10 mouse cellular contexts compared by ENCODE assay signal in the genomic region with DNA sequence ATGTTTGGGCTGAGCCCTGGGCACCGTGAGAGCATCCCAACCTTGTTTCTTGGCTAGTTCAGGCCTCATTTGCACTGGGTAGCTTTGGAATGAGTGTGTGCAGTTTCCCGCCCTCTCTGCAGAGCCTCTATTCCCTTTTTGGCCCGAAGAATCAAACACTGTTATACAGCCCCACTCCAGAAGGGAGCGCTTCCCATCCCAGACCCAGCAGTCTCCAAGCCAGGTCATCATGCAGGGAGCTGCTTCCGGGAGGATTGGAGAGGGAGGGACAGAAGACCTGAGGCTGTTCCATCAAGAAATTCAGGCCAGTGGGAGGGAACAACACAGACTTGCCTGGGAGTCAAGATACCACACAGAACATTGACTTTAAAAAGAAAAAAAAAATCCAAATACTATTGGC. TPM values are rescaled to one million over a fixed set of nuclear protein-coding genes. Genes with fewer than 3 reads are reported as not detected.
A peak's percentile ranks its signal among the peaks of the same experiment; 100 is the strongest.
DNase-seq lines count a peak whose midpoint lies in the region; ATAC-seq lines count a peak whose summit lies in the region.
"Had no signal": no experiment of that assay in that cellular context is flagged by ENCODE, and none has a peak within 500 bp of the region (broad histone marks: within the 10 kb centered on the region; RNA-seq: fewer than 3 reads in every experiment).

No protein-coding gene starts in this region.

- no peak overlapping the region for H3K27ac ChIP-seq in hindbrain, embryonic 15.5 days (replicated peaks)
- H3K27ac ChIP-seq: limb, embryonic 12.5 days had no signal

- H3K9me3 ChIP-seq in hindbrain, embryonic 15.5 days: no peaks in the 10 kb centered on the region

- DNase-seq in heart, postnatal 4 days: peak; percentile 8
- DNase-seq in heart, postnatal 10 days: no peak
- peak; percentile 42 for DNase-seq in NIH3T3 (ENCODE audit: low read depth)
- DNase-seq in brain, adult 2 months (ENCODE audit: low read depth, low spot score): peak; percentile 94
- DNase-seq in thymus, postnatal 0 days (ENCODE audit: low spot score): no peak
- no peak for DNase-seq in thymus, adult 18-20 months
- DNase-seq: kidney, postnatal 14 days; lung, postnatal 4 days had no signal

- peaks cover 5% of the 10 kb centered on the region; the same call in 1 of the 2 replicates for H3K36me3 ChIP-seq in hindbrain, embryonic 15.5 days
- H3K36me3 ChIP-seq: limb, embryonic 12.5 days had no signal

- 53% methylated on average over 5 of the region's 5 CpGs for WGBS in hindbrain, embryonic 15.5 days

- H3K4me1 ChIP-seq in hindbrain, embryonic 15.5 days (replicated peaks): peaks cover 35% of the 10 kb centered on the region

- peak overlapping the region; percentile 86 for H3K4me2 ChIP-seq in hindbrain, embryonic 15.5 days
- H3K4me2 ChIP-seq: limb, embryonic 12.5 days had no signal

- ATAC-seq in hindbrain, embryonic 15.5 days (ENCODE audit: low FRiP score, low read depth): no peak

- no peak overlapping the region for H3K9ac ChIP-seq in hindbrain, embryonic 15.5 days
- H3K9ac ChIP-seq: limb, embryonic 12.5 days had no signal

- peak overlapping the region; percentile 89; the same call in 1 of the 2 replicates for H3K4me3 ChIP-seq in hindbrain, embryonic 15.5 days
- H3K4me3 ChIP-seq: limb, embryonic 12.5 days had no signal

- H3K27me3 ChIP-seq in hindbrain, embryonic 15.5 days: no peaks in the 10 kb centered on the region

- intact Hi-C loops in heart, postnatal 10 days (cut with DNase I): no loop called here

RNA-seq across cellular contexts. Expression of gene Cacna1a, which starts 29.6 kb away (rescaled TPM):
- 1 to 10 TPM; 6.6 to 8.0 TPM for total RNA-seq in heart, postnatal 4 days (2021)
- 1 to 10 TPM; 6.1 to 6.5 TPM for total RNA-seq in heart, postnatal 10 days (2021)
- polyA plus RNA-seq in hindbrain, embryonic 15.5 days (2015; fragmentation: Nextera tagmentation; extraction: Ambion mirVana): 22.0 and 22.3 TPM in 2 replicates
- 1.6 and 2.3 TPM in 2 replicates for polyA plus RNA-seq in thymus, postnatal 0 days (2015; fragmentation: Nextera tagmentation; extraction: Ambion mirVana)

Comparison
In these comparisons a context has a peak if more than half of its experiments do, and no peak if none do; other contexts are left out.
1. DNase-seq: peak in heart, postnatal 4 days (single experiment), NIH3T3 (single experiment) and brain, adult 2 months (single experiment); none in heart, postnatal 10 days (0 of 2), thymus, postnatal 0 days (single experiment) and thymus, adult 18-20 months (0 of 2).